Mouse (Mus musculus) adrenal gland, postnatal 36 days (tissue): ENCODE data around the gene Smurf1. TPM values are rescaled to one million over a fixed set of nuclear protein-coding genes. Genes with fewer than 3 reads are reported as not detected.

Experiments used
- DNase-seq, 2 experiments: peaks; one replicate each; pipeline ENCODE4 v3.0.0; 2021; ENCODE audit warnings: mixed read lengths in 1 of 2
- microRNA-seq: library from miRNA; unstranded; fragments of <30 nt; microRNA quantifications from one replicate; pipeline ENCODE4 v1.2.0, GENCODE M21; 2021
- total RNA-seq, 2 experiments: library from RNA; stranded (reverse); gene quantifications; 2 replicates each; pipeline ENCODE4 v1.2.3; 2021

The Smurf1 gene
- total RNA-seq, 2 experiments from 2014 or later, result 18.6 to 24.8 TPM

DNA sequence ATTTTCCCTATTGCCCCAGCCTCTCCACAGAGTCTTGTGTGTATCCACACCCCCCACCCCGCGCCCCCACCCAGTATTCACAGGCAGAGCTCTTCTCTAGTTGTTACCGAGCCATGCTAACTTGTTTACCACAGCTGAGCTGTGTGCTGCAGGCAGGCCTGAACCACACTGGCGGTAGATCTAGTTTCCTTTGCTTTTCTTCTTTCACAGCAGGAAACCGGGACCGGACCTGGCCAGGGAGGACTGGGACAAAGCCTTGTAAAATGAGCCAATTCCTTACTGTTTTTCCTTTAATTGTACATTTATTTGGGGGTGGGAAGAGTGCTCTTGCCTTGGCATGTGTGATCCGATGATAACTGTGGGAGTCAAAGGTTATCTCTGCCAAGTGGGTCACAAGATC lies 96.2 kb downstream of the Smurf1 start:
- DNase-seq, result no peak

DNA sequence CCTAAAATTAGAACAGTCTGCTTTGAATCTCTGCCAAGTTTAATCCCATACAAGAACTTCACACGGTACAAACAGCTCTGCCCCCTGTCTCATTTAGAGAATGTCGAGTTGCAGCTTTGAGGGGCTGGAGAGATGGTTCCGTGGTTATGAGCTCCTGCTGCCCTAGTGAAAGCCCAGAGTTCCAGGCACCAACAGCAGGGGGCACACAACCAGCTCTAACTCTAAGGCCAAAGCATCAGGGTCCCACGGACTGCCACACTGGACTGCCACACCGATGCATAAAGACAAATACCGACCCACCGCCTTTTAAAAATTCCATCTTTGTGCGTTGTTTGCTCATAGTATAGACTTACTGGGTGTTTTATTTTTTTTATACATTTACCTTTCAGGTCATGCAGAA lies 98.7 kb downstream of the Smurf1 start:
- DNase-seq, result peak in 1 of 2 experiments; percentile 31

DNA sequence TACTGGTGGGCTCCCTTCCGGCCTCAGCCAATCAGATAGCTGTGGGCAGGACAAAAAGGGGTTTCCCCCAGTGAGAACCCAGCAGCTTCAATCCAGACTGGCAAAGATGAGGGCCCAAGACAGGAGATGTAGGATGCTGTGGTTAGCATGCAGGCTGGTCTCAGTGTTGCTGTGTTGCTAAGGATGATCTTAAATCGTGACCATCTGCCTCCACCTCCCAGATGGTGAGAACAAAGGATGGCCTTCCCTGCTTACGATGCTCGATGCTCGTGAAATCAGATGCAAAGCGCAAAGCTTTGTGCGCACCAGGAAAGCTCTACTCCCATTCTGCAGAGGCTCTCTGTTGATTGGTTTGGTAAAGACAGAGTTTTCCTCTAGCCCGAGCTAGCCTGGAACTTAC lies 104.7 kb downstream of the Smurf1 start:
- DNase-seq, result no peak

DNA sequence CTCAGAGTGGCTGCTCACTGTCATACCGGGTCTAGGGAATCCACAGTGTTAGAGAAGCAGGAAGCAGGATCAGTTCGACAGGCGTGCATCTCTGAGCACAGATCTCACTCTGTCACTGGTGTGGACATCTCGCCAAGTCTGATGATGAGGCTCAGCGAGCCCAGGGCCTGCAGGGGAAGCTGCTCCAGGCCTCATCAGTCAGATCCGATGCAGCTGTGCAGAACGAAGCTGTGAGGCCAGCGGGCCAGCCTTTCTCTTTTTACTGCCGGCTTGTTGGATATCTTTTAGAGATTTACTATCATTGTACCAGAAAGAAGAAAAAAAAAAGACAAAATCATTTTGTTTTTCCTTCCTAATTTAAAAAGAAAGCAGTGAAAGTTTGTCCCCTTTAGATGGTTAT lies 106.4 kb downstream of the Smurf1 start:
- DNase-seq, result no peak

DNA sequence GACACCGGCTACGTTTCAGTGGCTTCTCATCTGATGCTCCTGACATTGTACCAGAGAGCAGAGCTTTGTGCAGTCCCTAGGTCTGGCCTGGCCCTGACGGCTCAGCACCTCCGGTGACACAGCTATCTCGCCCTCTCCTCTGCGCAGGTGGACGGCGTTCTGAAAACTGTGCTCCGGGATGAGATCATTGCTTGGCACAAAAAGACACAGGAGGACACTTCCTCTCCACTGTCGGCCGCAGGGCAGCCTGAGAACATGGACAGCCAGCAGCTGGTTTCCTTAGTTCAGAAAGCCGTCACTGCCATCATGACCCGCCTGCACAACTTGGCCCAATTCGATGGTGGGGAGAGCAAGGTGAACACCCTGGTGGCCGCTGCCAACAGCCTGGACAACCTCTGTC lies 107.1 kb downstream of the Smurf1 start:
- DNase-seq, result no peak

DNA sequence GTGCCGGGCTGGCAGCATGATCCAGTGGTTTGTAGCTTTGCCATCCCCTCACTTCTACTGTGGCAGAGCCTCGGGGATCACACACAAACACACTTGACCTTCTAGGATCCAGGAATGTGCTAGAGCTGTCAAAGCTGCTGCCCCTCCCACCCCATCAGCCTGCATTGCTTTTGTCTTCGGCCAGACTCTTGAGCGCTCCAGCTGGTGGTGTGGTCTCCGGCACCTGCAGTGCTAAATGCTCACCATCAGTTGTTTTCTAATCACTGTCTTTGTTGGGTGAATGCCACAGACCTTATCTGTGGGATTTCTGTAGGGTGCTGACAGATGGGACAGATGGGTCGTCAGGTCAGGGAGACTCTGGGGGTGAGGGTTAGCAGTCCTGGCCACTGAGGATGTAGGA lies 109.7 kb downstream of the Smurf1 start:
- DNase-seq, result no peak

DNA sequence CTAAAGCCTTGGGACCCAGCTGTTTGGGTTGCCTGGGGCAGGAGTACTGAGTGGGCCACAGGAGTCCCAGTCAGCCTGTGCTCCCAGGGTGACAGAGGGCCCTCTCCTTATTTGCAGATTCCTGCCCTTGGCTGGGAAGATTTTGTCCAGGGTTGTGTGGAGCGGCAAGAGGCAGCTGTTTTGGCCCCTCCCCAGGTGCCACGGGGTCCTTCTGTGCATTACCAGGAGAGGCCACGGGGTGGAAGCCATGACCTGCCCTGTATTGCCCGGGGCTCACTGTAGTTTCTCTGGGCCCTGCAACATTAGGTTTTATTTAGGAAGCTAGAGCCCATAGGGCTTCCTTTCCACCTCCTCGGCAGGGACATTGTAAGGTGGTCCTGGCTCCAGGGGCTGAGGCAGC lies 111.7 kb downstream of the Smurf1 start:
- DNase-seq, result no peak

DNA sequence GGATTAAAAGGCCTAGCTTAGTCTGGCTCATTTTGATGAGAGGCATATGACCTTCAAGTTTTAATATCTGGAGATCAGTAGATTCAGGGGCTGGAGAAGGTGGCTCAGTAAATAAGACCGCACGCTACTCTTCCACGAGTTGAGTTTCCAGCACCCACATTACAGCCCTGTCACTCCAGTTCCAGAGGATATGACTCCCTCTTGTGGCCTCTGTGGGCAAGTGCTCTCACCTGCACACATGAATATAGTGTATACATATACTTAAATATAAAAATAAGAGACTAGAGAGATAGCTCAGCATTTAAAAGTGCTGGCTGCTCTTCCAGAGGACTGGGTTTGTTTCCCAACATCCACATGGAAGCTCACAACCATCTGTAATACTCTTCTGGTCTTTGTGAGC lies 113.8 kb downstream of the Smurf1 start:
- DNase-seq, result no peak

DNA sequence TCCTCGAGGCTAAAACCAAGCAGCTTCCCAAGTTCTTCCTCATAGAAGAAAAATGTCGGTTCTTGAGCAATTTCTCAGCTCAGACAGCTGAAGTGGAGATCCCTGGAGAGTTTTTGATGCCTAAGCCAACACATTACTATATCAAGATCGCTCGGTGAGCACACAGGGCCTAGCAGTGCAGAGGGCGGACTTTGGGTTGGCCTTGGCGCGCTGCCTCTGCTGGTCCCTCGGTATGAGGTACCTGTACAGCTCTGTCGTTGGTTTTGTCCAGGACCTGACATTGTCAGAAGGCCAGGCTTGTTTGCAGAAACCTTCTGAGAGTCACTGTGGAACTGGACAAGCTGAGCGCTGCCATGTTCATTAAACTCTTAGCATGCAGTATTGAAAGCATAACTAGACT lies 115.7 kb downstream of the Smurf1 start:
- DNase-seq, result no peak

DNA sequence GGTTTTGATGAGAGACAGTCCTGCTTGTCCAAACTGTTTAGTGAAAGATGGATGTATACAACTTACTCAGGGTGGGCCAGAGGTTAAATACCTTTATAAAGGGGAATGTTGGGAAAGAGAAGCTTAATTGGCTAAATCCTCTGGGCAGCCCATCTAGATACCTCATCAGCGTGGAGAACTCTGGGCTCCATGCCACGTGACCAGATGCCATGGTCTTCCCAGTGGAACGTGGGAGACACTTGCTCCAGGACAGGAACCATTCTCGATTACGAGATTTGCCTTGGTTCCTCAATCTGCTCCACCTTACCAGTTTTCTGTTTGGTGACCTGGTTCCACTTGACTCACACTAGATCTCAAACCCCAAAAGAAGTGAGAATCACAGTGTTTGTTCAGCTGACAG lies 116.9 kb downstream of the Smurf1 start:
- DNase-seq, result no peak

DNA sequence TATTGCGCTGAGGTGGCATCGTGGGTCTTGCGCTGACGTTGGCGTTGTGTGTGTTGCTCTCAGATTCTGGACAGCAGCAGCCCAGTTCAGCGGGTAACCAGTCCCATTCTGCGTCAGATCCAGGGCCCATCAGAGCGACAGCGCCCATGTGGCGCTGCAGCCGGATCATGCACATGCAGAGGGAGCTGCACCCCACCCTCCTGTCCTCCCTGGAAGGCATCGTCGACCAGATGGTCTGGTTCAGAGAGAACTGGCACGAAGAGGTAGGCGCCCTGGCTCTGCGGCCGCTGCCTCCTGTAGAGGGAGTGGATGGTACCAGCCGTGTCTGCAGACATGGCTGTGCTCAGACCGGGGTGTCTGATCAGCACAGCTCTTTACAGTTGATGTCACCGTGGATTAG lies 120.3 kb downstream of the Smurf1 start:
- no peak for DNase-seq

DNA sequence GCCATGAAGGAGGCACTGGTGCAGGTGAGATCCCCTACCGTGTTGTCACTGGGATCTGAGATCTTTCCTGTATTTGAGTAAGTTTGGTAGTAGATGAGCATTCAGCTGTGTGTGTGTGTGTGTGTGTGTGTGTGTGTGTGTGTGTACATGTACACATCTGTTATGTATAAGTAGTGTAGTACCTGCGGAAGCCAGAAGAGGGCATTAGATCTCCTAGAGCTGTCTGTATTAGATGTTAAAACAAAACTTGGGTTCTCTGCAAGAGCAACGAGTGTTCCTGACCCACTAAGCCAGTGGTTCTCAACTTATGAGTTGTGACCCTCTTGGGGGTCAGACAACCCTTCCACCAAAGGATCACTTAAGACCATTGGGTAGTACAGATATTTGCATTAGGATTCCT lies 129.5 kb downstream of the Smurf1 start:
- peak in 1 of 2 experiments; percentile 22 for DNase-seq

DNA sequence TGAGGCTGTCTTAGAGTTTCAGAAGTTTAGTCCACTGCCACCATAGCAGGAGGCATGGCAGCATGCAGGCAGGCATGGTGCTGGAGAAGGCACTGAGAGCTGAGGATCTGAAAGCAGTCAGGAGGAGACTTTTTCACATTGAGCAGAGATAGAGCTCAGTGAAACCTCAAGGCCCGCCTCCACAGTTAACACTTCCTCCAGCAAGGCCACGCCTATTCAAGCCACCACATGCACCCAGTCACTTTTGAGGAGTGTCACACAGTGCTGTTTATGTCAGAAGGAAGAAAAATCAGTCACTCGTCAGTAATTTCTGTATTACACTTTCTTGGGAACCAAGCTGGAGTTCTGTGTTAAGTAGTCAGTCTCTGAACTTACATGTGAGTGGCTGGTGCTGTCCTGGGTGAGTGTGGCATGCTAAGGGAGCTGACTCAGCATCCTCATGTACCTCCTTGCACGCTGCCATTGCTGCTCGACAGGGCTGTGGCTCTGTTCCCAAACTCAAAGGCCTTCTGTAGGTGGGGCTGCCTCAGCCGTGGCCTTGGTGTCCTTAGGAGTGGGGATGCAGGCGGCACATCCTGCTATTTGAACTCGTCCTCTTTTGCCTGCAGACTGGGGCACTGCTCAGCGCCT lies 133.7 kb downstream of the Smurf1 start:
- DNase-seq, result peak; percentile 53 to 55

DNA sequence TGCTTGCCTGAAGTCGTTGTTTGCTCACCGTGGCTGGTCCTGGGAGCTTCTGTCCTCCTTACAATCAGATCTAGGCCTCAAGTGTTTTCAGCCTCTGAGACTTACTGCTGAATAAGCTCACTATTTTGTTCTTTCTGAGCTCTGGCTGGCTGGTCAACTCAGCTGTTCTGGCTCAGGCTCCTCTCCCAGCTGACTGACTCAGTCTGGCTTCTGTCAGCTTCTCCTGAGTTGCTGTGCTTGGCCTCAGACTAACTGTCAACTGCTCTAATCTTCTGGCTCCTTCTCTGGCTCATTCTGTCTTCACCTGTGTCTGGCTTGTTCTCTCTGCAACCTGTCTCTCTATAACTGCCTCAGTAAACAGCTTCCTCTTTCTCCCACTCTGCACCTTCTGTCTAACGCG lies 136.0 kb downstream of the Smurf1 start:
- no peak for DNase-seq

DNA sequence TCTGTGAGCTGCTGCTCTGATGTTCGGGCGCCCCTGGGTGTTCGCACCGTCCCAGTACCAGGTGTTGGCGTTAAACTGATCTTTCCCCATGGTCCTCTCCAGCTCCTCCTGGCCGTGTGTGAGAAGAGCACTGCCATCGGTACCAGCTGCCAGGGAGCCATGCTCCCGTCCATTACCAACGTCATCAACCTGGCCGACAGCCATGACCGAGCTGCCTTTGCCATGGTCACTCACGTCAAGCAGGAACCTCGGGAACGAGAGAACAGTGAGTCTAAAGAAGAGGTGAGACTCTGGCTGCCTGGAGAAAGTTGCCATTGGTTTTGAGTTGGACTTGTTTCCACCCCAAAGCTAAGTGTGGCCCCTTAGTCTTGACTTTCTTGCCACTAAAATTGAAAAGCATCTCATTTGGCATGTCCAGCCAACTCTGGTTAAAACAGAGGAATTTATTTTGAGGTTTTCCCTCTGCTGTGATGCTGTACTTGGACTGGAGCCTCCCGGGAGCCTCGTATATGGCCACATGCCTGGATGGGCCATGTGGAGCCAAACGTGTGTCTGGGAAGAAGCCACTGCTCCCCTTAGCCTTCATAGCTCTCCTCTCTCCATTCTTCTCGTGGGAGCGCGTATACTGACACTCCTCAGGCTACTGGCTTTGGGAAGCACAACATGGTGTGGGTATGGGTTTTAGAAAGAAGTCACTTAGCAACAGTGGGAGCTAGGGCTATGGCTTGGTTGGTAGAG lies 137.1 kb downstream of the Smurf1 start:
- peak; percentile 87 to 89 for DNase-seq

Small RNA genes within 50 kb of the gene (microRNA-seq; reads per million reads assigned to microRNA genes)
- gene Mir7039, result not detected

Other genes starting within 250 kb of the Smurf1 start
- gene Tmem130, start 204.0 kb downstream of the Smurf1 start, total RNA-seq, result 10 to 100 TPM; 23.4 to 30.9 TPM
- 100 to 1,000 TPM in 1 of 2 experiments, 10 to 100 TPM in 1; 96.7 to 105 TPM for gene Trrap, start 198.1 kb downstream of the Smurf1 start, total RNA-seq
- gene Gm4871, start 66.9 kb upstream of the Smurf1 start, total RNA-seq, result not detected
- not detected for gene 1700018F24Rik, start 77.1 kb upstream of the Smurf1 start, total RNA-seq
- 100 to 1,000 TPM; 120 to 123 TPM for gene Arpc1a, start 118.0 kb upstream of the Smurf1 start, total RNA-seq
- not detected for gene Kpna7, start 118.2 kb upstream of the Smurf1 start, total RNA-seq
- gene Arpc1b, start 148.4 kb upstream of the Smurf1 start, total RNA-seq, result 100 to 1,000 TPM; 241 to 271 TPM
- gene Pdap1, start 174.4 kb upstream of the Smurf1 start, total RNA-seq, result 10 to 100 TPM; 88.0 to 92.1 TPM
- 100 to 1,000 TPM; 113 to 117 TPM for gene Bud31, start 174.5 kb upstream of the Smurf1 start, total RNA-seq
- 10 to 100 TPM; 22.4 to 31.3 TPM for gene Ptcd1, start 201.3 kb upstream of the Smurf1 start, total RNA-seq
- 10 to 100 TPM; 19.0 to 19.3 TPM for gene Cpsf4, start 201.4 kb upstream of the Smurf1 start, total RNA-seq
- gene Atp5j2, start 226.2 kb upstream of the Smurf1 start, total RNA-seq, result 100 to 1,000 TPM; 485 to 492 TPM
- 1 to 10 TPM; 7.2 to 9.9 TPM for gene Zkscan14, start 236.0 kb upstream of the Smurf1 start, total RNA-seq
- 10 to 100 TPM; 11.6 to 13.0 TPM for gene Zkscan5, start 238.7 kb upstream of the Smurf1 start, total RNA-seq